Mouse (Mus musculus) kidney, adult 11 months (tissue): ENCODE data around the gene Dync1h1.
"Not testable (repeated sequence)": the region's sequence is repeated elsewhere in the genome, so short reads cannot be mapped to it uniquely, and the experiment has no call there.

Source experiments
- DNase-seq: peaks from one replicate; pipeline ENCODE4 v3.0.0; 2022

Gene Dync1h1

GRCm38 (mm10) chr12:110608460-110609152 lies 7.4 kb downstream of the Dync1h1 start:
- peak; percentile 76 for DNase-seq

GRCm38 (mm10) chr12:110609153-110609497 lies 7.9 kb downstream of the Dync1h1 start:
- DNase-seq: no peak

- no peak for DNase-seq
These were observed 9.5 kb downstream of the Dync1h1 start for GRCm38 (mm10) chr12:110610713-110611112.

GRCm38 (mm10) chr12:110630056-110630455 lies 28.8 kb downstream of the Dync1h1 start:
- DNase-seq: no peak

GRCm38 (mm10) chr12:110636293-110636692 lies 35.0 kb downstream of the Dync1h1 start:
- no peak for DNase-seq

- peak; percentile 18 for DNase-seq
These were observed 36.4 kb downstream of the Dync1h1 start for GRCm38 (mm10) chr12:110637507-110638114.

GRCm38 (mm10) chr12:110650241-110650641 lies 49.0 kb downstream of the Dync1h1 start:
- no peak for DNase-seq

- no peak for DNase-seq
These were observed 50.2 kb downstream of the Dync1h1 start for GRCm38 (mm10) chr12:110651464-110651863.

GRCm38 (mm10) chr12:110661746-110662145 lies 60.5 kb downstream of the Dync1h1 start:
- DNase-seq: no peak

GRCm38 (mm10) chr12:110667466-110668077 lies 66.3 kb downstream of the Dync1h1 start:
- DNase-seq: peak; percentile 16

GRCm38 (mm10) chr12:110674243-110674642 lies 73.0 kb downstream of the Dync1h1 start:
- DNase-seq: no peak

GRCm38 (mm10) chr12:110681191-110681590 lies 79.9 kb downstream of the Dync1h1 start:
- no peak for DNase-seq

- no peak for DNase-seq
These were observed 80.6 kb downstream of the Dync1h1 start for GRCm38 (mm10) chr12:110681878-110682277.

GRCm38 (mm10) chr12:110682561-110683299 lies 81.5 kb downstream of the Dync1h1 start, which contains the start of gene 1700001K19Rik:
Gene 1700001K19Rik (minus strand): TSS chr12:110682619.
- DNase-seq: no peak

- DNase-seq: no peak
These were observed 82.3 kb downstream of the Dync1h1 start for GRCm38 (mm10) chr12:110683580-110683979.

GRCm38 (mm10) chr12:110687894-110688734 lies 86.9 kb downstream of the Dync1h1 start:
- peak; percentile 81 for DNase-seq

GRCm38 (mm10) chr12:110688921-110689320 lies 87.7 kb downstream of the Dync1h1 start:
- DNase-seq: not testable (repeated sequence)

GRCm38 (mm10) chr12:110689919-110690643 lies 88.8 kb downstream of the Dync1h1 start:
- no peak for DNase-seq

- DNase-seq: not testable (repeated sequence)
These were observed 92.1 kb downstream of the Dync1h1 start for GRCm38 (mm10) chr12:110693378-110693777.

GRCm38 (mm10) chr12:110695676-110696171 lies 94.5 kb downstream of the Dync1h1 start:
- peak; percentile 38 for DNase-seq

GRCm38 (mm10) chr12:110696173-110696974 lies 95.1 kb downstream of the Dync1h1 start:
- peak; percentile 96 for DNase-seq
